Mouse (Mus musculus) right cerebral cortex, adult 18-20 months (tissue): ENCODE measurements around the gene Csl.

Experiments used
- DNase-seq: peaks from one replicate; pipeline ENCODE4 v3.0.0; 2022; ENCODE audit warnings: mixed read lengths

Gene Csl

GRCm38 (mm10) chr10:99759558-99759957 lies at the start of gene Csl:
Csl (minus strand) TSS chr10:99759658.
- no peak for DNase-seq

GRCm38 (mm10) chr10:99789418-99789817 lies 30.0 kb upstream of the Csl start:
- DNase-seq = no peak

GRCm38 (mm10) chr10:99774228-99775120 lies 15.0 kb upstream of the Csl start:
- DNase-seq = no peak

- no peak for DNase-seq
These were observed 9.3 kb downstream of the Csl start for GRCm38 (mm10) chr10:99750146-99750545.

GRCm38 (mm10) chr10:99748668-99749260 lies 10.7 kb downstream of the Csl start:
- DNase-seq = no peak

GRCm38 (mm10) chr10:99748009-99748408 lies 11.4 kb downstream of the Csl start:
- no peak for DNase-seq

GRCm38 (mm10) chr10:99741609-99742280 lies 17.7 kb downstream of the Csl start:
- DNase-seq = no peak

GRCm38 (mm10) chr10:99713129-99713528 lies 46.3 kb downstream of the Csl start:
- no peak for DNase-seq

GRCm38 (mm10) chr10:99711567-99711966 lies 47.9 kb downstream of the Csl start:
- no peak for DNase-seq
